Mouse (Mus musculus) frontal cortex, postnatal 25 days (tissue): Measurements from ENCODE around the gene Ptprt.
"Not testable (repeated sequence)": the region's sequence is repeated elsewhere in the genome, so short reads cannot be mapped to it uniquely, and the experiment has no call there.

Experiments used
- DNase-seq, 2 experiments: peaks; one replicate each; pipeline ENCODE4 v3.0.0; 2022; ENCODE audit warnings: low spot score in 2 of 2

Gene Ptprt

GRCm38 (mm10) chr2:162217896-162218295 is 443.1 kb downstream of the Ptprt start:
- DNase-seq, result no peak

DNA sequence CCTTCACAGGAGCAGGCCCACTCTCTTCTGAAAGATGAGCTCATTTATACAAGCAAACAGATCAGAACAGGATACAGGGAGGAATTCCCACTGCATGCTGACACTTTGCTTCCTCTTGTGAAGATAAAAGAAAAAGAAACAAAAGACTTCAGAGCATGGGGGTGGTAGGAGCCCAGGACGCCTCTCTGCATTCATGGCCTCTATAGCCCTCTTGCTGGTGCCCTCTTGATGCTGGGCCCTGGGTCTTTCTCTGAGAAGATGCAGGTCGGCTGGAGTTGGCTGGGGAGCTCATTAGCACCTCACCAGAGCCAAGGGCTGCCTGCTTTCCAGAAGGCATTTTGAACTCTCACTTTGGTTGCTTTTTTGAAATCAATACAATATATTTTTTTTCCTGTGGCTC is 448.6 kb downstream of the Ptprt start:
- DNase-seq, result no peak

DNA sequence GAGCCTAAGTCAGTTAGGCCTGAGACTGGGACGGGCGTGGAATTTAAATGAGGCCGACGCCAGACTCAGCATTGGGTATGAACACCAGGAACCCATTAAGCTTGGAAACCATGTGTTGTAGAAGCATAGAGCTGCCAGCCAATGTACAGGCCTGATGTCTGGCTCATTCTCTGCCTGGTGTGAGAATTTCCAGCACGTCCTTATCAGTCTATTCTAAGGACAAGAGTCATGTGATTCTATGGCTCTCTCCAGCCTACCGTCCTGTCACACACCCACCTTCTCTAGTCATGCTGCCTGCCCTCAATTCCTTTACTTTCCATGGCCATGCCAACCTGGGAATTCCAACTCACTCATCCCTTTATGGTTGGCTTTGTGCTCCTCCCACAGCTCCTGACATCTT is 450.4 kb downstream of the Ptprt start:
- no peak for DNase-seq

DNA sequence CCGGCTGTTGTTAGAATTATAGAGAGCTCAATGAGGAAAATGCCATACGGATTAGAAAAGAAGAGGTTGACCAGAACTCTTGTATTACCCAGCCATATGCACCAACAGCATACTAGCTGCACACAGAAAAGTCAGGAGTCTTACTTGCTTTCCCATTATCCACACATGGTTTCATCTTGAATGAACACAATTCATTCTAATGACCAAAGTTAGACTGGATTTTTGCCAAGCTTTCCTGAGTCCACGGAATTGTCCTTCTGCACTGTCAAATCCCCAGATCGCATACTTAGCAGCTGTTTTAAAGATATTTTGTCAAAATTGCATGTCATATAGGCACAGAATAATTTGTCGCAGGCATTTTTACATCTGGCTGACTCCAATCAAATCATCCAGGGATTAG is 463.6 kb downstream of the Ptprt start:
- DNase-seq, result no peak

DNA sequence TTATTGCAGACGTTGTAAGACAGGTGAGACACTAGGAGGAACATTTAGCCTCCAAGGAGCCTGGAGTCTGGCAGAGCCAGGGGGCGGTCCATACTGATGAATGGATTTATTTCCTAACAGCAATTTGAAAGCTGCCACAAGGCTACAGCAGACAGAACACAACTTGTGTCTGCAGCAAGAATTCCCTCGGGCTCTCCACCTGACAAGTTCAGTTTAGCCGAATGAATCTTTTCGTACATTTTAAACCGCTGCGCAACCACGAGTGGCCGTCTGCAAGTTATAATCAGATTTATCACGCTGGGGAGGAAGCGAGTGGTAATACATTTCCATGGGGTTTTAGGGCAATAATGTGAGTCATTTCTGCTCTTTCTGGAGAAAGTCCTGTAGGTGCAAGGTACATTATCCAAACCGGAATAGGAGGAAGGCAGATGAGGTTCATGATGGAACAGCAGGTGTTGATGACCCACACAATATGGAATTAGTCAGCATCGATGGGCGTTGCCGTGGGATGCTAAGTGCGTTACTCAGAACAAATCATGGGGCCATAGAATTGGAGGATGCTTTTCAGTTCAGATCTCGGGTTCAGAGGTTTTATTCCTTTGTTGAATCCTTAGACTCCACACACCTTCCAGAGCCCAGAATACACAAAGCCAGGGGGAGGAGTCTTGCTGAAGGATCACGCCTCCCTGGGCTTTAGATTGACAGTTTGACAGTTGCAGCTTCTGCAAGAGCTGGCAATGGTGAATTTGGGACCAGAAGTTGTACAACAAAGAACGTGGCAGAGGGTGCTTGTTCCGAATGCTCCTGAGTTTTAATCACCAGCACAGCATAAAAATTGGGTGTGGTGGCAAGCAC is 478.1 kb downstream of the Ptprt start:
- no peak for DNase-seq

DNA sequence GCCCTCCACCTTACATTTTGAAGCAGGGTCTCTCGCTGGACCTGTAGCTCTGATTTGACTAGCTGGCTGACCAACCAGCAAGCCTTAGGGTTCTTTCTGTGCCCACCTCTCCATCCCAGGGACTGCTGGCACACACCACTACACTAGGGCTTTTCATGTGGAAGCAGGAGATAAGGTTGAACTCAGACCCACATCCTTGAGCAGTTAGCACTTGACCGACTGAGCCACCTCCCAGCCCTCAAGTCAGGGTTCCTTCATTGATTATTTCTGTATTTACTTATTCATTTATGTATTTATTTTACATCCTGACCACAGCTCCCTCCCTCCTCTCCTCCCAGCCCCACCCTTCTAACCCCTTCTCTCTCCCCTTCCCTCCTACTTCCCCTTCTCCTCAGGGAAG is 479.1 kb downstream of the Ptprt start:
- no peak for DNase-seq

DNA sequence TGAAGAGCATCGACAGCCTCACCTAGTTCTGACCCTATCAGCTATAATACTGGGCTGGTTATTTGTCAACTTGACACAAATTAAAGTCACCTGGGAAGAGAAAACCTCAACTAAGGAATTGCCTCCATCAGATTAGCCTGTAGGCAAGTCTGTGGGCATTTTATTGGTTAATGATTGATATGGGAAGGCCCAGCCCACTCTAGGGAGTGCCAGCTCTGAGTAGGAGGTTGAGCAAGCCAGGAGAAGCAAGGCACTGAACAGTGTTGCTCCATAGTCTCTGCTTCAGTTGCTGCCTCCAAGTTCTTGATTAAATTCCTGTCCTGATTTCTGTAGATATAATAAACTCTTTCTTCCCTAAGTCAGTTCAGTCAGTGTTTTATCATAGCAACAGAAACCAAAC is 488.4 kb downstream of the Ptprt start:
- no peak for DNase-seq

DNA sequence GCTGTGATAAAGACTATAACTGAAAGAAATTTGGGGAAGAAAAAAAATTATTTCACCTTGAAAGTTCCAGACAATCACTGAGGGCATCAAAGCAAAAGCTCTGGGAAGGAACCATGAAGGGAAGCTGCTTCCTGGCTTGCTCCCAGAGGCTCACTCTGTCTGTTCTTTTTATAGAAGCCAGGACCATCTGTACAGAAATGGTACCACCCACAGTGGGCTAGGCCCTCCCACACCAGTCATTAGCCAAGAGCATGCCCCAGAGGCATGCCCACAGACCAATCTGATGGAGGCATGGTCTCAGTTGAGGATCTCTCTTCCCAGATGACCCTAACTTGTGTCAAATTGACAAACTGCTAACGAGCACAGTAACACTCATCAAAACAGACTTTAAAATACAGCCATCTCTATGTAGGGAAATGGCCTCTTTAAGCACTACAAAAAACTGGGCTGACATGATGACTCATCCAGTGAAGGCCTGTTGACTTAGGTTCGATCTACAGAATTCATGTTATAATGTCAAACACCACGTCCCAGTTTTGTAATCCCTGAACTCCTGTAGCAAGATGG is 519.0 kb downstream of the Ptprt start:
- no peak for DNase-seq

DNA sequence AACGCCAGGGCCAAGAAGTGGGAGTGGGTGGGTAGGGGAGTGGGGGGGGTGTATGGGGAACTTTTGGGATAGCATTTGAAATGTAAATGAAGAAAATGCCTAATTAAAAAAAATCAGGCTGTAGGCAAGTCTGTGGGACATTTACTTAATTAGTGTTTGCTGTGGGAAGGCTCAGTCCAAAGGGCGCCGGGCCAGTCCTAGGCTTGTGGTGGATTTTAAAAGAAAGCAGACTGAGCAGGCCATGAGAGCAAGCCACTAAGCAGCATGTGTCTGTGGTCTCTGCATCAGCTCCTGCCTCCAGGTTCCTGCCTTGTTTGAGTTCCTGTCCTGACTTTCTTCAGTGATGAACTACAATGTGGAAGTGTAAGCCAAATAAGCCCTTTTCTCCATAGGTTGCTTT is 524.8 kb downstream of the Ptprt start:
- not testable (repeated sequence) for DNase-seq

DNA sequence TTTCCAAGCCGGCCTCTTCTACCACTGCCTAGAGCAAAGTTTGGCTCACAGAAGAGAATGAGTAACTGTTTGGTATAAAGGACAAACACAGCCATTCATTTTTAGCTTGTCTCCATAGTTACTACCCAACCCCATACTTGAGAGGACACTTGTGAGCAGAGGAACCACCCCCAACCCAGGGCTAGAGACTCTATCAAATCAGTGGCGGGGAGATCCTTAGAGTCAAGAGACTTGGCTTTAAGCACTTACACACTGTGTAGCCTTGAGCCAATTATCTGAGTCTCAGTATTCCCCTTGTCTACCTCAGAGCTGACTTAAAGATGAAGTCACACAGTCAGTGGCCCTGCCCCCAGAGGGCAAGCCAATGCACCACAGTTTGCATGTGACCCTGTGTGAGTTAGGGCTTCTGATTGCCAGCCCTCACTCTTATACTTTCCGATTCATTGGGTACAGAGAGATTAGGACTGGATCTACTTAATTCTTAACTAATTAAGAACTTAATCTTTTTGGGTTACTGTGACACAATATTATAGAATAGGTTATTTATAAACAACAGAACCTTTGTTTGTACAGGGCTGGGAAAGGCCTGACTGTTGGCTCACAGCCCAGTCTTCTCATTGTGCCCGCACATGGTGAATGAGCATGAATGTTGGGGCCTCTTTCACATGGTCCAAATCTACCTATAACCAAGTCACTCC is 529.2 kb downstream of the Ptprt start:
- DNase-seq, result no peak

- no peak for DNase-seq
These were observed 531.1 kb downstream of the Ptprt start for GRCm38 (mm10) chr2:162129896-162130295.

GRCm38 (mm10) chr2:162118041-162118440 is 542.9 kb downstream of the Ptprt start:
- DNase-seq, result no peak

DNA sequence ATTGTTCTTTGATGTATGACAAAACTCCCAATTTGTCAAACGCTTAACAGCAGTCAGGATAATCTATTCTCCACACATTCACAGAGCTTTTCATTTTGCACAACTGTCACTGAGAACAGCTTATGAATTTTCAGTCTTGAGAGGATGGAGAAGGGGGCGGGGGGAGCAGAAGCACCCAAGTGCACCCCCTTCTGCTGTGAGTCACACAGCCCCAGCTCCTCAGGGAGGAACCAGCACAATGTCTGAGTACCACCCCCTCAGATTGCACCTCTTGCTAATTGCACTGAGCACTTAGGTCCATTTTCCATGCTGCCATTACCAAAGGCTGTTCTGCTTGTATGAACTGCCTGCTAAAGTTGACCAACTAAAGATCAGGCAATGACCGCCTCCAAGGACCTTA is 578.6 kb downstream of the Ptprt start:
- DNase-seq, result peak in 1 of 2 experiments; percentile 34

DNA sequence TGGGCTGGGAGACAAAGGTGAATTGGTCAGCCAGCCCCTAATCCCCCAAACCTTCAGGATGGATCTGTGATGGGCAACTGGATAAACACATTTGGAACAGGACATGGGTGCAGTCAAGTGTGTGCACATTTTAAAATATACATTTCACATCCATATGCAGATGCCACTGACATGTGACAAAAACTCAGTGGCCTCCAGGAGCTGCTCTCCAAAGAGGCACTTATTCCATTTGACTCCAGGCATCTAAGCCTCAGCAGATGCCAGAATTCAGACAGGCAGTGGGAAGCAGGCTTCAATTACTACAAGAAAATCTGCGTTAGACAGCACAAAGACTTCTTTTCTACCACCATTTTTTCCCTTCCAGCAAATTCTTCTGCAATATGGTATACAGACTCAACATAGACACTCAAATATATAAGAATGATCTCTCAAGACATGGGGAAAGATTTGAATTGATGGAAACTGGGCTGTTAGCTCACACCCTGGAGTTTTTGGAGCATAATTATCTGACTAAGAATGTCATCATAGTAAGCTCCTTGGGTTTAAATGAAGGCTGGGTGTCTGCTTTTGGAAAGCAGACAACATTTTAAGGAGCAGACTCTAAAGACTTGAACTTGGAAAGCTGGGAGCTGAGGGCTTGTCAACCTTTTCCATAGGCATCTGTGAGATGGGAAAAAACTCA is 580.1 kb downstream of the Ptprt start:
- DNase-seq, result no peak

DNA sequence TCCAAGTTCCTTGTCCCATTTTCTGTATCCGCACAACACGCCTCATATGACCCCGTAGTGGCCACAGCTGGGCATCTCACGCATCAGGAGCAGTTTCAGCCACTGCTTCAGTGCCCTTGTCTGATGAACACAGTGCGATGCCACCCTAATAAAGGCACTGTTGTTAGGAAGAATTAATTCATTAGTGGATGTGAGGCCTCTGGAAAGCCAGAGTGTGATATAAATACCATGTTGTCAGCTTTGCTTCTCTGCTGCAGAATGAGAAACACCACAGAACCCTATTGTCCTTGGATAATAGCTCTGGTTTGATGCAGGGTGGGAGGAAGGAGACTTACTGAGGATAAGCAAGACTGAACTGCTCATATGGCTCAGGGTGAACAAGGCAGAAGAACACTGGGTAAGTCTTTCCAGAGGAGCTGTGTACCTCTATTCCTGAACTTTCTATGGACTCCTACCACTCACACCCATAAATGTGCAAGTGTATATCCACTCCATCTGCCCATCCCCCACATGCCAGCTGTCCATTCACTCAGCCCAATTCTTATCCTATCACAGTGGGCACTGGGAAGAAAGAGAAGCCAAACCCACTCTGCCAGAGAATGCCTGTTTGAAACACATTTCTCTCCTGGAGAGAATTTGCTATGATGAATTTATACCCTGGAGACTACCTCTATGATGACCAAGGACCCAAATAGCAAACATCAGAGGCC is 582.2 kb downstream of the Ptprt start:
- no peak for DNase-seq

DNA sequence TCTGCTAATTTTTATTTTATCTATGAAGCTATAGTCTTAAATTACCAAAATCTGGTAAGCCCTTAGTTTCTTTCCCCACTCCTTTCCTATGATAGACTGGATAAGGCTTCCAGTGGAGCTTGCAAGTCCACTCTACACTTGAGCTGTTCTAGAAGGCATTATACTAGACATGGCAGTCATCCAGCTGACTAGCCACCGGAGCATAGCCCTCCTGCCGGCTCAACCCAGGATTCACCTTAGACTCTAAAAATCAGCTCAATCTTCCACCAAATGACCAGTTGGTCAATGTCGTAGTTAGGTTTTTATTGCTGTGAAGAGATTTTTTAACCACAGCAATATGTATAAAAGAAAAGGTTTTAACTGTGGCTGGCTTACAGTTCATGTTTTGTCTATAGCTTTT is 608.1 kb downstream of the Ptprt start:
- no peak for DNase-seq

DNA sequence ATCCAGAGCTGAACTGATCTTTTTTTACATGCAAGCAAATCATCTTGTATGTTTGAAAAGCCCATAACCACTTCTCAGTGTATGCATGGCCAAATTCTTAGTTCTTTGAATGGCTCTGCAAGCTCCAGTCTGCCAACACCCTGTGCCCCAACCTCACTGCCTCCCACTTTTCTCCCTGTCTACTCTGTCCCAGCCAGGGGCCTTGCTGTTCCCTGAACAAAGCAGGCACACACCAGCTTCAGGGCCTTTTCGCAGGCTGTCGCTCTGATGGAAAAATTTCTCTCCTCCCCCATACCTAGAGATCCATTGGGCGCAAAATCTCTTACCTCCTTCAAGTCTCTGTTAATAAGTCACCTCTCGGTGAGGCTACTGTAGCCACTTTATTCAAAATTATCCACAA is 610.7 kb downstream of the Ptprt start:
- DNase-seq, result no peak

DNA sequence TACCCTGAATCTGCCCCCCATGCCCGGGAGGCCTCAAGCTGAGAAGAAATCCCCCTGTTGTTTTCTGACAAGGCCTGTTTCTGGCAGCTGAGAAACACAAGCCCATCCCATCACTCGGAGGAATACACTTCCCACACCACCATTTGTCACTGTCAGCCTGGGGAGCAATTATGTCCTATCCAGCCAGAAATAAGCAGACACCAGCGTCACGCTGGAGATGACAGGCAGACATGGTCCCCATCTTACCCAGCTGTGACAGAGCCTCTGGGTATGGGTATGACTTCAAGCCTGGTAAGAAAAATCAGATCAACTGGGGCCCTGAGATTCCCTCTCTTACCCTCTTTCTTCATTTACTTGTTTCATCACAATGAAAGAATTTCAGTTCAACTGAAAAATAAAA is 625.3 kb downstream of the Ptprt start:
- DNase-seq, result no peak

- DNase-seq, result no peak
These were observed 629.3 kb downstream of the Ptprt start for GRCm38 (mm10) chr2:162031636-162032035.

DNA sequence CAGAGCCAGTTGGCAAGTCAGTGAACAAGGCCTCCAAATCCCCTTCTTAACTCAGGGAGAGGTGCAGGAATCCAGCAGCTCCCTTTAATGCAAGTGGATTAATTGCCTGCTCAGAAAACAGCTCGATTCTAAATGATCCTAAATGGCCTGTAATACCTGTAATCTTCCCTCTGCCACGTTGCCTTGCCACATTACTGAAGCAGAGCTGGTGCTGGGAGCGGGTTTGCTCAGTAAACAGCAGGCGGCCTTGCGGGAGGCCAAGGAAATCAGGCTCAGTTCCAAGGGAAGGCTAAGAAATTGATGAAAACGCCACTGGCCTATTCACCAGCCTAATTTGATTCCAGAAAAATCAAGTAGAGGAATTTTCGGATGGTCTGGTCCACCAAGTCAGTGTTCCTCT is 659.9 kb downstream of the Ptprt start:
- DNase-seq, result no peak

DNA sequence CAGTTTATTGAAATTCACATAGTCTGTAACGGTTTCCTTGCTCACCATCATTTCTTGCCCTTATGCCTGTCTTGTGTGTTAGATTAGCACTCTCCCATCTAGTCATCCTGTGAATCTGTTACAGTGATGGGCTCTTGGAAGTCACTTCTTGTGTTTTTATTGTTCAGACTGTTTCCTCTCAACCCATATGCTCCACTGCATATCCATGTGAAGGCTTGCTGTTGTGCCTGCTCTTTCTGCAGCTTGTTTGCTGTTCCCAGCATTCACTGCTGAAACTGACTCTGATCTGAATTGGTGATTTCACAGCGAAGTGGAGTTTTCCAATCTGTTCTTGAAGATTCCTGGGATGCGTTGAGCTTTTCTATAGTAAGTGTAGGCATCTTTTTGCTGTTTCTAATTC is 678.6 kb downstream of the Ptprt start:
- DNase-seq, result no peak
